Mouse (Mus musculus): ENCODE results near the gene Nrxn3. TPM values are rescaled to one million over a fixed set of nuclear protein-coding genes. Genes with fewer than 3 reads are reported as not detected.

Gene Nrxn3
- total RNA-seq, 2 experiments from 2014 or later: 214 to 265 TPM

- intact Hi-C loops (cut with DNase I): no loop called here
- no peak for DNase-seq (ENCODE audit: low spot score in 2 of 2)
These were observed 79.0 kb downstream of the Nrxn3 start for GRCm38 (mm10) chr12:88801656-88802007.

GRCm38 (mm10) chr12:88808947-88809346 lies 86.3 kb downstream of the Nrxn3 start:
- DNase-seq (ENCODE audit: low spot score in 2 of 2): no peak
- intact Hi-C loops (cut with DNase I): no loop called here

- intact Hi-C loops (cut with DNase I): no loop called here
- DNase-seq (ENCODE audit: low spot score in 2 of 2): no peak
These were observed 89.5 kb downstream of the Nrxn3 start for GRCm38 (mm10) chr12:88812173-88812572.

GRCm38 (mm10) chr12:88816865-88817264 lies 94.2 kb downstream of the Nrxn3 start:
- intact Hi-C loops (cut with DNase I): no loop called here
- no peak for DNase-seq (ENCODE audit: low spot score in 2 of 2)

GRCm38 (mm10) chr12:88818622-88819334 lies 96.1 kb downstream of the Nrxn3 start:
- intact Hi-C loops (cut with DNase I): no loop called here
- no peak for DNase-seq (ENCODE audit: low spot score in 2 of 2)

- intact Hi-C loops (cut with DNase I): no loop called here
- no peak for DNase-seq (ENCODE audit: low spot score in 2 of 2)
These were observed 96.6 kb downstream of the Nrxn3 start for GRCm38 (mm10) chr12:88819335-88819709.

GRCm38 (mm10) chr12:88820131-88820530 lies 97.5 kb downstream of the Nrxn3 start:
- intact Hi-C loops (cut with DNase I): no loop called here
- no peak for DNase-seq (ENCODE audit: low spot score in 2 of 2)

GRCm38 (mm10) chr12:88830851-88831250 lies 108.2 kb downstream of the Nrxn3 start:
- DNase-seq (ENCODE audit: low spot score in 2 of 2): no peak
- intact Hi-C loops (cut with DNase I): no loop called here

GRCm38 (mm10) chr12:88835821-88836220 lies 113.1 kb downstream of the Nrxn3 start:
- intact Hi-C loops (cut with DNase I): no loop called here
- no peak for DNase-seq (ENCODE audit: low spot score in 2 of 2)

- no peak for DNase-seq (ENCODE audit: low spot score in 2 of 2)
- intact Hi-C loops (cut with DNase I): no loop called here
These were observed 117.0 kb downstream of the Nrxn3 start for GRCm38 (mm10) chr12:88839724-88840123.

- intact Hi-C loops (cut with DNase I): no loop called here
- no peak for DNase-seq (ENCODE audit: low spot score in 2 of 2)
These were observed 118.7 kb downstream of the Nrxn3 start for GRCm38 (mm10) chr12:88841350-88841749.

GRCm38 (mm10) chr12:88850400-88851179 lies 127.9 kb downstream of the Nrxn3 start:
- intact Hi-C loops (cut with DNase I): no loop called here
- DNase-seq (ENCODE audit: low spot score in 2 of 2): no peak

GRCm38 (mm10) chr12:88854039-88854438 lies 131.4 kb downstream of the Nrxn3 start:
- intact Hi-C loops (cut with DNase I): no loop called here
- DNase-seq (ENCODE audit: low spot score in 2 of 2): no peak

GRCm38 (mm10) chr12:88857701-88858100 lies 135.0 kb downstream of the Nrxn3 start:
- no peak for DNase-seq (ENCODE audit: low spot score in 2 of 2)
- intact Hi-C loops (cut with DNase I): no loop called here

GRCm38 (mm10) chr12:88859456-88860345 lies 137.0 kb downstream of the Nrxn3 start:
- intact Hi-C loops (cut with DNase I): no loop called here
- DNase-seq (ENCODE audit: low spot score in 2 of 2): no peak

- intact Hi-C loops (cut with DNase I): no loop called here
- DNase-seq (ENCODE audit: low spot score in 2 of 2): no peak
These were observed 137.7 kb downstream of the Nrxn3 start for GRCm38 (mm10) chr12:88860397-88860796.

GRCm38 (mm10) chr12:88863069-88863468 lies 140.4 kb downstream of the Nrxn3 start:
- intact Hi-C loops (cut with DNase I): no loop called here
- no peak for DNase-seq (ENCODE audit: low spot score in 2 of 2)

GRCm38 (mm10) chr12:88868288-88868687 lies 145.6 kb downstream of the Nrxn3 start:
- intact Hi-C loops (cut with DNase I): no loop called here
- DNase-seq (ENCODE audit: low spot score in 2 of 2): no peak

- no peak for DNase-seq (ENCODE audit: low spot score in 2 of 2)
- intact Hi-C loops (cut with DNase I): no loop called here
These were observed 174.7 kb downstream of the Nrxn3 start for GRCm38 (mm10) chr12:88897331-88897730.

GRCm38 (mm10) chr12:88900014-88900727 lies 177.5 kb downstream of the Nrxn3 start:
- intact Hi-C loops (cut with DNase I): no loop called here
- DNase-seq (ENCODE audit: low spot score in 2 of 2): no peak

Measured in left cerebral cortex, postnatal 36 days (tissue).